Mouse (Mus musculus): ENCODE measurements around the gene Blmh.
"Not testable (repeated sequence)": the region's sequence is repeated elsewhere in the genome, so short reads cannot be mapped to it uniquely, and the experiment has no call there.

Gene Blmh

DNA sequence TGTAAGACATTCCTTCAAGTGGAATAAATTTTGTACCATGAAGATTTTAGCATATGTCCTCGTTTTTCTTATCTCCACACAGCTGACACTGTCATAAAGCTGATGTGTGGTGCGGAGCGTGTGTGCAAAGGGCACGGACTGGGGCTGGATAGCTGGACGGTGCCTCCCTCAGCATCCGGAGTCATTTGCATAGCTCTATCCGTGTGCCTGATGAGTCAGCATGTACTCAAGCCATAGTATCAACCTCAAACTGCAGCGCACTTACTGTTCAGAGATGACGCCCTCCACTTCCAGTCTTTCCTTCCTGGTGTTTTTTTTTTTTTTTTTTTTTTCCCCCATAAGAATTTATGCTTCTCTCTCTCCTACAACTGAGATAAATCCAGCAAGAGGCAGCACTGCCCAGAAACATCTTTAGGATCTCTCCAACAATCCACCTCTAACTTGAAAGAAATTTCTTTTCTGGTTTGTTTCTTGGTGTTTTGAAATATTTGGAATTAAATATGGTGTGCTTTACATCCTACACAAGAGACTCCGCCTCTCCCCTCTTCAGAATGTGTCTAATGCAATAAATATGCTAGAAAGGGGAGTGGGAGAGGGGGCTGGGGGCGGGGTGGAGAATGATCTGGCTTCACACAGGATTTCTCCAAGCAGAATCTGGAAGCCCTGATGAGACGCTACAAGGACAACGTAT is 7.9 kb upstream of the Blmh start:
- ATAC-seq (ENCODE audit: low TSS enrichment), result peak; percentile 38; the same call in 1 of the 2 replicates

DNA sequence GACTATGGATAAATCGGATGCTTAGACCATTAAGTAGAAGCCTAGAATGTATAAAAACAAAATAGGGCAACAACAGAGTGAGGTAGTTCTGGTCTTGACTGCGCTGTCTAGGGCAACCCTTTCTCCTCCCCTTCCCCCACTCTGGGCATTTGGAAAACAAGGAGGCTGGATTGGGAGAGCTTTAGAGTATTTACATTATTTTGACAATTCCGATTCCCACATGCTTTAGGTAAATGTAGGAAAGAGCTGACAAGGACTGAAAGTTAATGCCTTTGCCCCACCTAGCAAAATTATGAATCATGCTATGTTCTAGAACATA is 7.4 kb upstream of the Blmh start:
- ATAC-seq (ENCODE audit: low TSS enrichment), result no peak

DNA sequence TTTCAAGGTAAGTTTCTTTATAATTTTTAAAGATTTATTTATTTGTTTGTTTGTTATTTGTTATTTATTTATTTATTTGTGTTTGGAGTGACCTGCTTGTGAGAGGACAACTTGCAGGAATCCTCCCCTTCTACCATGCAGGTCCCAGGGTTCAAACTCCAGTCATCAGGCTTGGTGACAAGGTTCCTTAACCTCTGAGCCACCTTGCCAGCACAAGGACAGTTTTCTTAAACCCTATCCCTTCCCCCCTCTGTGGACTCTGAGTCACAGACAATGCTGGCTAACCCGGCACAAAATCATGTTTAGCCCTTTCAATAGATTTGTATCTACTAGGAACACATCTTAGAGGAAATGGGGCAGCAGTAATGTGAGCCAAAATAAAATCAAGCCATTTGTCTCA is 4.0 kb upstream of the Blmh start:
- no peak for ATAC-seq (ENCODE audit: low TSS enrichment)

GRCm38 (mm10) chr11:76928586-76928985 is 4.0 kb downstream of the Blmh start:
- ATAC-seq (ENCODE audit: low TSS enrichment), result not testable (repeated sequence)

GRCm38 (mm10) chr11:76933209-76933608 is 8.6 kb downstream of the Blmh start:
- no peak for ATAC-seq (ENCODE audit: low TSS enrichment)

DNA sequence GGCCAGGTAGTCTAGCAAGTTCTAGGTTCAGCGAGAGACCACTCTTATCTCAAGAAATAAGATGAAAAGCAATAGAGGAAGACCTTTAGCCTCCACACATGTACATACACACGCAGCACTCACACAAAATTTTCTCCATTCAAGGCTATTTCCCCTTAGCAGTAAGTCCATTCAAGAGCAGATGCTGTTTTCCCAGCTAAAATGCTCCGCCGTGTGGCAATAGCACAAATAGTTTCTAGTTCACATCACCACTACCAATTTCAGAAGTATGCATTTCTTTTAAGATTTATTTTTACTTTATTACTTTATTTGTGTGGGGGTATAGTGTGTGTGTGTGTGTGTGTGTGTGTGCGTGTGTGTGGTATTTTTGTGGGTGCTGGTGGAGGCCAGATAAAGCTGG is 12.0 kb downstream of the Blmh start:
- ATAC-seq (ENCODE audit: low TSS enrichment), result no peak

DNA sequence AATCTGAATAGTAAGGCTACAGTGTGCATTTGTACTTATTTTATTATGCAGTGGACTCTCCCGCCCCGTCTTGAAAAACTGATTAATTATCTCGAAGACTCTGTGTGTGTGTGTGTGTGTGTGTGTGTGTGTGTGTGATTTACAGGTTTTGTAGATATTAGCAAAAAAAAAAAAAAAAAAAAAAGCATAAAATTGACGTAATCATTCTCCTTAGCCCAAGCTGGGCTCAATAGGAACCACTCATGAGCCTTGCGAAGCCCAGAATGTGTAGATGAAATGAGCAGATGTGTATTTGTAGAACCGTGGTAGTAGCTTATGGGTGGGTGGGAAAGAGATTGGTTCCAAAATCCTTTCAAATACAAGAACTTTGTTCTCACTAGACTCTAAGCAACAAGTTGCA is 20.2 kb downstream of the Blmh start:
- ATAC-seq (ENCODE audit: low TSS enrichment), result 0 out of 2 replicates have a peak, but pooled peaks have one; percentile 23

DNA sequence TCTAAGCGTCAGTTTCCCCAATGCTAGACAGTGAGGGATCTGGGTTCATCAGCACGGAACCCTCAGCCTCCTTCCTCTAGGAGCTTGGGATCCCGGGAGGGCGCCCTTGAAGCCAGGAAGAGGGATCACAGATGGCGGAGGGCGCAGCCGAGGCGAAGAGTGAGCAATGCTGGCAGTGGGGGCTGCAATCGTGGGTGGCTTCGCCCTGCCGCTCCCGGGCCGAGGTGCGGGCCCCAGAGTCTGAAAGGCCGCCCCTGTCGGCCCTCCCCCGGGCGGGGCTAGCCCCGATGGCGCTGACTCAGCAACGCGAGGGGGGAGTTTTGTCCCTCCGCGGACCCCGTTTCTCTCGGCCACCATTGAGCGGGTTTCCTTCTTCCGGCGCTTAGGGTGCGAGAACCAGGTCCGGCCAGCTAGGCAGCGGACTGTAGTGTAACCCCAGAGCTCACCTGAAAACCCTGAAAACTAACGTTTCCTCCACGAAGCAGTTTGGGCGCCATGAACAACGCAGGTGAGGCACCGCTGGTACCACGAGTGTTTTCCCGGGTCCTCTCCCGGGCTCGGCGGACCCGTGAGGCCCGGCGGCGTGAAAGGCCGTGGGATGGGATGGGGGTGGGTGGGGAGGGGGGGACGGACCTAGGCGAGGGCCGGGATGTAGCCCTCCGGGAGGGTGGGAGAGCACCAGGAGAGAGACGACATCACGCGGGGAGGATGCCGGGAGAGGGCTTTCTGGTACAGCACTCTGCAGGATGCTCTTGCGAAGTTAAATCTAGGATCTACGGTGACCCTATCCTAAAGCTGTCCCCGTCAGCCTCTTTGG is 21.0 kb downstream of the Blmh start:
- peak; percentile 89 for ATAC-seq (ENCODE audit: low TSS enrichment)

- ATAC-seq (ENCODE audit: low TSS enrichment), result no peak
Observed at GRCm38 (mm10) chr11:76946203-76946585, 21.6 kb downstream of the Blmh start.

- ATAC-seq (ENCODE audit: low TSS enrichment), result peak; percentile 69; the same call in 1 of the 2 replicates
Observed at GRCm38 (mm10) chr11:76953536-76953935, 28.9 kb downstream of the Blmh start.

GRCm38 (mm10) chr11:76965703-76966102 is 41.1 kb downstream of the Blmh start:
- no peak for ATAC-seq (ENCODE audit: low TSS enrichment)

DNA sequence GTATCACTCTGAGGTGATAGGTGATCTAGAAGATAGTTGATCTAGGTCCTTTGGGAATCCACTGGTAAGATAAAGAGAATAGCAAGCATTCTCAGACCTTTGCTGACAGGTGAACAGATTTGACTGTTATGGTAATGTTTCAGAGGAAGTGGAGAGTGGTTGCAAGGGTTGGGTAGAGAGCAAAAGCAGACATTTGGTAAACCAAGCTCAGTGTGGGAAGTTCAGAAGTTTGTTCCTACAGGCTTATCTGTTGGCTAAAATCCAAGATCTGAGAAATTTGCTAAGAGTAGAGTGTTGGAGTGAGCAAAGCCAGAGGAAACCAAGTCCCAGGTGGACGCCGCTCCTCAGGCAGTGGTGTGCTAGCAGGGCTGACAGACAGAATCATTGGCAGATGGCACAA is 45.7 kb downstream of the Blmh start:
- ATAC-seq (ENCODE audit: low TSS enrichment), result no peak

DNA sequence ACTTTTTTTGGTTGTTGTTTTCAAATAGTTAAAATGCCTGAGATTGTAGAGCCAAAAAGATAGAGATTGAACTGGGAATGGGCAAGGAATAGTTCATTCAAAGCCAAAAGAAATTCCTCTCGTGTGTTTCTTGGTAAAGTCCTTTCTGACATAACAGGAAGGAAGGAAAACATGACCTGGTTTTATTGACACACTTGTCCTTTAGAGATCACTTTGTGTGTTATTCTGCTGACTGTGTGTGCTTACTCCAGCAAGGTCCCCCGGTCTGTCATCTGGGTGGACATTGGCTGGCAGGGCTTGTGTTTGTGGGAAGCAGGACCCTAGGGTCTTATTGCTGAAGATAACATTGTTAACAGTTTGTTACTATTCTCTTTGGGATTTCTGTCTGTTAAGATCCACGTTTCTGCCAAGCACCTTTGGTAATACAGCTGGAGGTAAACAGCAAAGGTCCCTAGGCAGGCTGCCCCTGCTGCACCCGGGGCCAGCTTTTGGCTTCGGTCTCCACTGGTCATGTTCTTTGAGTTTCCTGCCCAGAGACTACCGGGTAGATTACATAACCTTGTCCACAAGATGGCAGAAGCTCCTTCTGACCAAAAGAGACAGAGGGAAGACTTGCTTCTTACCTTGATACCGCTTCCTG is 50.2 kb downstream of the Blmh start:
- no peak for ATAC-seq (ENCODE audit: low TSS enrichment)

DNA sequence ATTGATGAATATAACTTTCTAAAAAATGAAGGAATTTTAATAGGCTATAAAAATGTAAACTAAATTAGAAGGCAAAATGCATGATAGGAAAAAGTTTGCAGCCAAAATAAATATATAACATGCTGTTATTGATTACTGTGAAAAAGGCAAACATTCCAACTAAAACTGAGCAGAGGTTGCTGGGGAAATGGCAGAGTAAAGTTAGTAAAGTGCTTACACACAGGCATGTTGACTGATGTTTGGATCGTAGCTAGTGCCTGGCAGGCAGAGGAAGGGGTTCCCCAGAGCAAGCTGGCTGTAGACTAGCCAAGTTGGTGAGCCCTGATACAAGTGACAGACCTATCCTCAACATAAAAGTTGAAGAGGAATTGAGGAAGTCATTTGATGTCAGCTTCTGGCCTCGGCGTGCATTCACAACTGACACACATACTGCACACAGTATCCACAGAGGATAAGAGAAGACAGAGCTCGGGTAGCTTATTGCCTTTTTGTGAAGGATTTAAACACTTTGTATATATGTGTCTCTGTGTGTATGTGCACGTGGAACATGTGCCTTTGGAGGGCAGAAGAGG is 57.0 kb downstream of the Blmh start:
- ATAC-seq (ENCODE audit: low TSS enrichment), result no peak

- ATAC-seq (ENCODE audit: low TSS enrichment), result no peak
Observed at GRCm38 (mm10) chr11:76982415-76982814, 57.8 kb downstream of the Blmh start.

GRCm38 (mm10) chr11:76983641-76984040 is 59.0 kb downstream of the Blmh start:
- no peak for ATAC-seq (ENCODE audit: low TSS enrichment)

GRCm38 (mm10) chr11:76984173-76984572 is 59.6 kb downstream of the Blmh start:
- ATAC-seq (ENCODE audit: low TSS enrichment), result no peak

- ATAC-seq (ENCODE audit: low TSS enrichment), result no peak
Observed at GRCm38 (mm10) chr11:76990839-76991238, 66.2 kb downstream of the Blmh start.

DNA sequence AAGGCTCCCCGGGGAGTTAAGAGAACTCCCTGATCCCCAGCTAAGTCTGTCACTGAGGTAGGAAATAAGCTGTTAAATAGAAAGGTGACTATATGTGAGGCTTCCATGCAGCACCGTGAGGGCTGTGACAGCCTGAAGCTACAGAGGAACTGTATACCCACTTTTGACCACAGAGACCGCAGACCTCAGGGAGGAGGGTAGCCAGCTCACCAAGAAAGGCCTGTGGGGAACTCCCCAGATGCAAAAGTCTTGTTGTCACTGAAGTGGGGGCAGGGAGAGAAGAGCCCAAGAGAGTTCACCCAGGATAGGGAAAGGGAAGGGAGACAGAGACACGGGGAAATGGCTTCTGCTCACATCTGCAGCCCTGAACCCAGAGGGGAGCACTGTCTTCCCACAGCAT is 68.3 kb downstream of the Blmh start:
- no peak for ATAC-seq (ENCODE audit: low TSS enrichment)

- peak; percentile 79; the same call in 1 of the 2 replicates for ATAC-seq (ENCODE audit: low TSS enrichment)
Observed at GRCm38 (mm10) chr11:76995966-76996672, 71.5 kb downstream of the Blmh start.

GRCm38 (mm10) chr11:76997305-76997704 is 72.7 kb downstream of the Blmh start:
- ATAC-seq (ENCODE audit: low TSS enrichment), result peak; percentile 67; the same call in 1 of the 2 replicates
